ENCODE assay signal across 14 mouse cellular contexts in the genomic region with DNA sequence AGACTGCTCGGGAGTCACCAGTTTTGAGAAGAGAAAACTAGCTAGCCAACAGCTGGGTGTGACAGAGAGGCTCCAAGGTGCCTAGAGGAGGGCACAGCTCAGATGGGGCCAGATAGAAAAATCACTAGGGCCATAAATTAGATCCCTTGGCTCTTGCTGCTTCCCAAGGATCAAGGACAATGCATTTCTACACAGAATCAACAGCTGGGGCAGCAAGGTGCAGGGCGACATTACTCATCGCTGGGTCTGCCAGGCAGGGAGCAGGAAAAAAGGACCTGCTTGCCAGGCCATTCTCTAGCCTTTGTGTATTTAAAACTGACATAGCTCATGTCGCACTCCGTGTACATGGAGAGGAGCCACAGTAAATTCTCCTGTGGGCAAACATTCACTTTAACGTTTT.
"Had no signal": no experiment of that assay in that cellular context is flagged by ENCODE, and none has a peak within 500 bp of the region (broad histone marks: within the 10 kb centered on the region; RNA-seq: fewer than 3 reads in every experiment).

No protein-coding gene starts in this region.

- H3K36me3 ChIP-seq: midbrain, embryonic 15.5 days had no signal

- H3K27ac ChIP-seq: kidney, postnatal 0 days; limb, embryonic 13.5 days; liver, embryonic 14.5 days; midbrain, embryonic 15.5 days had no signal

- H3K4me3 ChIP-seq: limb, embryonic 13.5 days; midbrain, embryonic 15.5 days had no signal

- H3K9me3 ChIP-seq: limb, embryonic 13.5 days; midbrain, embryonic 15.5 days had no signal

- ATAC-seq: lung, postnatal 0 days; midbrain, embryonic 15.5 days had no signal

- H3K4me1 ChIP-seq: midbrain, embryonic 15.5 days had no signal

- H3K4me2 ChIP-seq: limb, embryonic 13.5 days; midbrain, embryonic 15.5 days had no signal

- H3K9ac ChIP-seq: limb, embryonic 13.5 days; liver, embryonic 14.5 days; midbrain, embryonic 15.5 days had no signal

- DNase-seq: kidney, adult 8-10 months; kidney, postnatal 36 days; layer of hippocampus, adult 9-11 months; layer of hippocampus, postnatal 36 days; left cerebral cortex, postnatal 4 days; lung, adult 18-20 months; lung, postnatal 36 days; thymus, adult 2 months; thymus, postnatal 25 days had no signal

- H3K27me3 ChIP-seq: limb, embryonic 13.5 days; midbrain, embryonic 15.5 days had no signal
